Mouse (Mus musculus) heart, embryonic 13.5 days (tissue): ENCODE measurements around the gene Ptcd3. TPM values are rescaled to one million over a fixed set of nuclear protein-coding genes. Genes with fewer than 3 reads are reported as not detected.
"Not testable (repeated sequence)": the region's sequence is repeated elsewhere in the genome, so short reads cannot be mapped to it uniquely, and the experiment has no call there.

Source experiments
- ATAC-seq: fragments of 200-750 bp; cut with Nextera tagmentation; 2 replicates; pipeline ENCODE4 v1.8.0; 2017; ENCODE audit warnings: moderate TSS enrichment; ENCODE audit not compliant: insufficient number of reproducible peaks, low FRiP score, low TSS enrichment; ENCODE audit errors: extremely low read depth
- H3K27ac ChIP-seq: fragments of 300-500 bp; sonication (generic); replicated peaks from 2 replicates; pipeline ENCODE4 v1.5.1; 2015; ENCODE audit warnings: moderate library complexity, mild to moderate bottlenecking, inconsistent platforms
- H3K27me3 ChIP-seq: fragments of 300-500 bp; sonication (generic); replicated peaks from 2 replicates; pipeline ENCODE4 v1.6.1; 2015; ENCODE audit warnings: mild to moderate bottlenecking, inconsistent platforms
- H3K36me3 ChIP-seq: fragments of 300-500 bp; sonication (generic); 2 replicates; pipeline ENCODE4 v1.6.1; 2015; ENCODE audit warnings: mild to moderate bottlenecking, inconsistent platforms
- H3K4me1 ChIP-seq: fragments of 300-500 bp; sonication (generic); 2 replicates; pipeline ENCODE4 v1.6.1; 2015; ENCODE audit warnings: inconsistent platforms
- H3K4me2 ChIP-seq: fragments of 300-500 bp; sonication (generic); 2 replicates; pipeline ENCODE4 v1.6.1; 2015; ENCODE audit warnings: inconsistent platforms, mild to moderate bottlenecking, moderate library complexity
- H3K4me3 ChIP-seq: fragments of 300-500 bp; sonication (generic); 2 replicates; pipeline ENCODE4 v1.5.1; 2015; ENCODE audit warnings: moderate library complexity, mild to moderate bottlenecking, inconsistent platforms
- H3K9ac ChIP-seq: fragments of 300-500 bp; sonication (generic); 2 replicates; pipeline ENCODE4 v1.6.1; 2015; ENCODE audit warnings: inconsistent platforms, mild to moderate bottlenecking, moderate library complexity
- H3K9me3 ChIP-seq: fragments of 300-500 bp; sonication (generic); 2 replicates; pipeline ENCODE4 v1.6.1; 2016; ENCODE audit warnings: inconsistent platforms
- WGBS: fragments of 180-500 bp; shearing (Covaris S2); methylation state at CpG from one replicate; pipeline ENCODE4 v1.1.7; 2015; ENCODE audit warnings: mixed read lengths; 5-methylcytosine and 5-hydroxymethylcytosine counted together
- polyA plus RNA-seq: library from polyadenylated mRNA; unstranded; fragments of >200 nt; fragmentation: Nextera tagmentation; extraction: Ambion mirVana; gene quantifications from 2 replicates; pipeline ENCODE4 v1.2.1, GENCODE M21; 2015

Ptcd3 gene
- polyA plus RNA-seq, 1 experiment from 2014 or later: 95.2 TPM

DNA sequence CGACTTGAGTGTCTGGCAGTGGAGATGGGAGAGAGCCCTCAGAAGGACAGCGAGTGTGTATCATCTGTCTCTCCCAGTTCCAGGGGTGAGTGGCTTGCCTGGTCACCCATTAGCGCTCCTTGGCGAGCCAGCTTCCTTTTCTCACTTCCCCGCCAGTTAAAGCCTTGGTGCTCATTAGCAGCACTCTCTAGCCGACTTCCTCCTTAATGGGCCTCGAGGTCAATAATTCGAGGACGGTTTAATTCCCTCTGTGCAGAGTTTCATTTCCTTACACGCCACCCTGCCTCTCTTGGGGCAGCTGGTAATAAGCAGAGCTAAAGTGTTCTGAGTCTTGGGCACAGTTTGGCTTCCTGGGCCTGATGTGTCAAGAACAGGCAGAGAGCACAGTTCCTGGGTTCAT lies 21.5 kb upstream of the Ptcd3 start:
- H3K9ac ChIP-seq: no peak overlapping the region
- H3K36me3 ChIP-seq: peaks cover 76% of the 10 kb centered on the region
- H3K4me1 ChIP-seq: peaks cover 30% of the 10 kb centered on the region
- no peak overlapping the region for H3K4me3 ChIP-seq
- 90% methylated on average over 10 of the region's 10 CpGs for WGBS
- H3K27me3 ChIP-seq: no peaks in the 10 kb centered on the region
- no peaks in the 10 kb centered on the region for H3K9me3 ChIP-seq
- no peak overlapping the region for H3K27ac ChIP-seq
- ATAC-seq: no peak
- H3K4me2 ChIP-seq: no peak overlapping the region

DNA sequence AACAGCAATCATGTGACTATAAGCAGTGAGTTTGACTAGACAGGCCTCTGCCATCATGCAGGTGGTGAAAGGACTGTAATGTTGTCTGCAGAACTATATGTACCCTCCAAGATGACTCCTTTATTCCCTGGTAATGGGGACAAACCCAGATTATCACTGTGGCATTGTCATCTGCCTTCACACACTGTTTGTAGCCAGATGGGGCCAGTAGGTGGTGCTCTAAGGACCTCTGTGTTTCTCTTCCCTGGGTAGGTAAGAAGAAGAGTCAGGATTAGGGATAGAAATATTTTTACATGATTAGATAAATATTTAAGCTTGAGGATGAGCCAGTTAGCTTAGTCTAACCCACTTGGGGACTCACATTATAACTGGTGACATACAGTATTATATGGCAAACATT lies 19.4 kb upstream of the Ptcd3 start:
- Histone ChIP-seq H3K27ac (no peak overlapping the region), H3K4me3 (no peak overlapping the region), H3K4me2 (no peak overlapping the region), H3K36me3 (peaks cover 94% of the 10 kb centered on the region), H3K9me3 (no peaks in the 10 kb centered on the region), H3K27me3 (no peaks in the 10 kb centered on the region), H3K9ac (no peak overlapping the region), H3K4me1 (peaks cover 9% of the 10 kb centered on the region)
- no peak for ATAC-seq

DNA sequence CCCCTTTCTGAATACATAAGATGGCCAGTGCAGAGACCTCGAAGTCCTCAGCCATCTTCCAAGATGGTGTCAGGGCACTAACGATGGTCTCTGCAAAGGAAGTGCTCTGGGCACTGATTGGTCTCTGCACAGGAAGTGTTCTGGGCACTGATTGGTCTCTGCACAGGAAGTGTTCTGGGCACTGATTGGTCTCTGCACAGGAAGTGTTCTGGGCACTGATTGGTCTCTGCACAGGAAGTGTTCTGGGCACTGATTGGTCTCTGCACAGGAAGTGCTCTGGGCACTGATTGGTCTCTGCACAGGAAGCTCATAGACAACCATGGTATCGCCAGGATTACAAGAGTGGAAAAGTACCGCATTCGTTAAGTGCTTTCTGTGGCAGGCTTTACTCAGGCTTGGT lies 16.7 kb upstream of the Ptcd3 start:
- H3K4me3 ChIP-seq, H3K27me3 ChIP-seq, H3K9ac ChIP-seq, H3K4me2 ChIP-seq, H3K4me1 ChIP-seq, H3K27ac ChIP-seq, H3K9me3 ChIP-seq, ATAC-seq: not testable (repeated sequence)
- peaks cover 94% of the 10 kb centered on the region for H3K36me3 ChIP-seq
- 76% methylated on average over 5 of the region's 5 CpGs for WGBS

DNA sequence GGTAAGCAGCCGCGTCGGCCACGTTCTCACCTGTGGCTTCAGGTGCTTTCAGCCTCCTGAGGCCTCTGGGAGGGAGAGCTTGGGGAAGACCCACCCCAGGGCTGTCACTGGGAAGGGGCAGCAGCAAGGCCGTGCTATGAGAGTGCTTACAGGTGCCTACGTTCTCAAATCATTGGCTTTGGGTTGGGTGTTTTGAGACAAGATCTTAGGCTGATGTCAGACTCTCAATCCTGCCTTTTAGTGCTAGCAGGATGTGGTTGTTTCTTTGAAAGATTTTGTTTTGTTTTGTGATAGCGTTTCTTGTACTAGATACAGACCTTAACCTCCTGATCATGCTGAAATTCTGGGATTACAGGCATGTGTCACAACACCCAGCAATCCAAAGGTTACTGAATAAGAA lies 12.2 kb upstream of the Ptcd3 start:
- Histone ChIP-seq H3K27me3 (no peaks in the 10 kb centered on the region), H3K4me3 (no peak overlapping the region), H3K27ac (no peak overlapping the region), H3K9me3 (no peaks in the 10 kb centered on the region), H3K4me1 (no peaks in the 10 kb centered on the region), H3K4me2 (no peak overlapping the region), H3K36me3 (peaks cover 98% of the 10 kb centered on the region), H3K9ac (no peak overlapping the region)
- no peak for ATAC-seq
- 85% methylated on average over 7 of the region's 7 CpGs for WGBS

- H3K9ac ChIP-seq: no peak overlapping the region
- H3K27me3 ChIP-seq: no peaks in the 10 kb centered on the region
- 33% methylated on average over 5 of the region's 5 CpGs for WGBS
- H3K4me1 ChIP-seq: peaks cover 42% of the 10 kb centered on the region
- no peak overlapping the region for H3K4me3 ChIP-seq
- peaks cover 39% of the 10 kb centered on the region for H3K36me3 ChIP-seq
- no peak for ATAC-seq
- peak overlapping the region; percentile 57 for H3K27ac ChIP-seq
- H3K9me3 ChIP-seq: no peaks in the 10 kb centered on the region
- H3K4me2 ChIP-seq: peak overlapping the region; percentile 36
Observed at GRCm38 (mm10) chr6:71911686-71912450, 3.3 kb upstream of the Ptcd3 start.

DNA sequence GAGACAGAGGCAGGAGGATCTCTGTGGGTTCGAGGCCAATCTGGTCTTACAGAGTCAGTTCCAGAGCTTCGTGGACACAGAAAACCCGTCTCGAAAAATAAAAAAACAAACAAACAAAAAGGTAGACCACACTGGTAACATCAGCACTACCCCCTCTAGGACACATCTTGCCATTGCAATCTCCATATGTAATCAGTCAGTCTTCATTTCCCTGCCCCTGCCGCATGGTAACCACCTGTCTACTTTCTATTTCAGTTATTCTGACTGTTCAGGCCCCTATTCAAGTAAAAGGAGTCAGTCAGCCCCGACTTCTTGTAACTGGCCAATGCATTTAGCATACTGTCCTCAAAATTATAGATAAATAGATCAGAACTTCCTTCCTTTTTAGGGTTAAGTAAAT lies 1.3 kb upstream of the Ptcd3 start:
- Histone ChIP-seq H3K4me3 (peak overlapping the region; percentile 77), H3K9ac (peak overlapping the region; percentile 85; the same call in 1 of the 2 replicates), H3K27ac (no peak overlapping the region), H3K36me3 (peaks cover 39% of the 10 kb centered on the region), H3K27me3 (no peaks in the 10 kb centered on the region), H3K4me2 (peak overlapping the region; percentile 78), H3K9me3 (no peaks in the 10 kb centered on the region), H3K4me1 (peaks cover 44% of the 10 kb centered on the region)
- no peak for ATAC-seq
- WGBS: 67% methylated on average over 6 of the region's 6 CpGs

GRCm38 (mm10) chr6:71909384-71909783 lies 834 bp upstream of the Ptcd3 start:
- no peak for ATAC-seq
- no peaks in the 10 kb centered on the region for H3K27me3 ChIP-seq
- no peaks in the 10 kb centered on the region for H3K9me3 ChIP-seq
- peak overlapping the region; percentile 74 for H3K27ac ChIP-seq
- H3K4me3 ChIP-seq: peak overlapping the region; percentile 77
- peak overlapping the region; percentile 78 for H3K4me2 ChIP-seq
- H3K9ac ChIP-seq: peak overlapping the region; percentile 85
- peaks cover 44% of the 10 kb centered on the region for H3K4me1 ChIP-seq
- 19% methylated on average over 10 of the region's 10 CpGs for WGBS
- H3K36me3 ChIP-seq: peaks cover 41% of the 10 kb centered on the region

- no peaks in the 10 kb centered on the region for H3K9me3 ChIP-seq
- no peak overlapping the region; the same call in 1 of the 2 replicates for H3K27ac ChIP-seq
Observed at GRCm38 (mm10) chr6:71907702-71908235, 781 bp downstream of the Ptcd3 start.

GRCm38 (mm10) chr6:71893263-71893662 lies 15.3 kb downstream of the Ptcd3 start:
- no peaks in the 10 kb centered on the region for H3K4me1 ChIP-seq
- H3K27me3 ChIP-seq: no peaks in the 10 kb centered on the region
- H3K9me3 ChIP-seq: no peaks in the 10 kb centered on the region
- H3K4me2 ChIP-seq: no peak overlapping the region
- no peak overlapping the region for H3K4me3 ChIP-seq
- WGBS: 88% methylated on average over 4 of the region's 4 CpGs
- H3K27ac ChIP-seq: no peak overlapping the region
- H3K9ac ChIP-seq: no peak overlapping the region
- H3K36me3 ChIP-seq: peaks cover 98% of the 10 kb centered on the region
- ATAC-seq: no peak

More at GRCm38 (mm10) chr6:71907702-71908235, 781 bp downstream of the Ptcd3 start:
- no peak for ATAC-seq
- WGBS: 10% methylated on average over 4 of the region's 4 CpGs
- Histone ChIP-seq H3K9ac (peak overlapping the region; percentile 85), H3K4me2 (peak overlapping the region; percentile 78), H3K36me3 (peaks cover 41% of the 10 kb centered on the region), H3K4me1 (peaks cover 44% of the 10 kb centered on the region), H3K27me3 (no peaks in the 10 kb centered on the region), H3K4me3 (peak overlapping the region; percentile 77)

- peaks cover 95% of the 10 kb centered on the region for H3K36me3 ChIP-seq
Observed at GRCm38 (mm10) chr6:71877965-71878760, 30.4 kb downstream of the Ptcd3 start.

DNA sequence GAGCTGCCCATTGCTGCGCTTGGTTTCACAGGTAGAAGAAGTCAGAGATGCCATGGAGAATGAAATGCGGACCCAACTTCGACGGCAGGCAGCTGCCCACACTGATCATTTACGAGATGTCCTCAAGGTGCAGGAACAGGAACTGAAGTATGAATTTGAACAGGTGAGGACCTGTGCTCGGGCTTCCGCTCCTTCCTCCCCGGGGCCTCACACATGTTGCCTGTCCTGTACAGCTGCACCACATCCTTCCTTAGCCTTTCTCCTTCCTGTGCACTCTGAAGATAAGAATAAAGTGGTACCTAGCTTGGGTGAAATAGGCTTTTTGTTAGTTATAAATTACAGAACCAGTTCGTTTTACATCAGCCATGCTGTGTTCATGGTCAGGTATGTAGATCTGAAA lies 37.2 kb downstream of the Ptcd3 start:
- H3K9ac ChIP-seq: no peak overlapping the region
- H3K4me2 ChIP-seq: no peak overlapping the region
- WGBS: 92% methylated on average over 9 of the region's 9 CpGs
- no peak for ATAC-seq
- H3K9me3 ChIP-seq: no peaks in the 10 kb centered on the region
- no peak overlapping the region for H3K27ac ChIP-seq
- H3K4me3 ChIP-seq: no peak overlapping the region
- H3K27me3 ChIP-seq: no peaks in the 10 kb centered on the region
- H3K36me3 ChIP-seq: peaks cover 92% of the 10 kb centered on the region
- no peaks in the 10 kb centered on the region for H3K4me1 ChIP-seq

More at GRCm38 (mm10) chr6:71877965-71878760, 30.4 kb downstream of the Ptcd3 start:
- WGBS: 88% methylated on average over 3 of the region's 3 CpGs
- Histone ChIP-seq H3K27me3 (no peaks in the 10 kb centered on the region), H3K4me2 (no peak overlapping the region), H3K4me3 (no peak overlapping the region), H3K9ac (no peak overlapping the region), H3K9me3 (no peaks in the 10 kb centered on the region), H3K27ac (no peak overlapping the region), H3K4me1 (no peaks in the 10 kb centered on the region)
- ATAC-seq: no peak
